Mouse (Mus musculus) urinary bladder, adult 18-20 months (tissue): Measurements from ENCODE around the gene Zfp831.

ENCODE experiments used
- DNase-seq, 2 experiments: peaks; one replicate each; pipeline ENCODE4 v3.0.0; 2022; ENCODE audit warnings: low spot score in 2 of 2, mixed read lengths in 2 of 2

Zfp831 gene

GRCm38 (mm10) chr2:174644975-174645374 is 1.6 kb downstream of the Zfp831 start:
- no peak for DNase-seq

GRCm38 (mm10) chr2:174652864-174653263 is 9.5 kb downstream of the Zfp831 start:
- no peak for DNase-seq

- no peak for DNase-seq
These were observed 12.0 kb downstream of the Zfp831 start for GRCm38 (mm10) chr2:174655341-174655740.

GRCm38 (mm10) chr2:174658229-174658844 is 15.0 kb downstream of the Zfp831 start:
- DNase-seq = no peak

GRCm38 (mm10) chr2:174659874-174660273 is 16.5 kb downstream of the Zfp831 start:
- DNase-seq = no peak

GRCm38 (mm10) chr2:174660321-174660720 is 17.0 kb downstream of the Zfp831 start:
- no peak for DNase-seq

- no peak for DNase-seq
These were observed 18.3 kb downstream of the Zfp831 start for GRCm38 (mm10) chr2:174661436-174662171.

GRCm38 (mm10) chr2:174662593-174662992 is 19.3 kb downstream of the Zfp831 start:
- no peak for DNase-seq

- no peak for DNase-seq
These were observed 22.1 kb downstream of the Zfp831 start for GRCm38 (mm10) chr2:174665404-174665803.

DNA sequence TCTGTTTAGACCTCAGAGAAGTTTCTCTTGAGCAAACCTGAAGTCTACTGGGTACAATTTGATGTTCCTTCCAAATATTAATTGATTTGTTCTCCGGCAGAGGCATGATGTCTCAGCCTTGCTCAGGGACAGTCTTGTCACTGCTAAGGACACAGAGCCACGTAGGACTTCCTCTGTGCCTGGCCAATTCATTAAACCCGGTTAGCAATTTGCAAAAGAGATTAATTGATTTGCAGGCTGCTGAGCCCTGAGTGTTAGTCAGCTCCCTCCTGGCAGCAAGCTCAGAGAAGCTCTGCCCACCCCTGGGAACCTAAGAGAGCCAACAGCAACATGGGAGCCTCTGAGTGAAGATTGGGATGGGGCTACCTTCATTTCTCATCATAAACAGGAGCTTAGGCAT is 25.5 kb downstream of the Zfp831 start:
- no peak for DNase-seq

- peak in 1 of 2 experiments; percentile 7 for DNase-seq
These were observed 29.3 kb downstream of the Zfp831 start for GRCm38 (mm10) chr2:174672506-174673190.

GRCm38 (mm10) chr2:174673592-174674286 is 30.4 kb downstream of the Zfp831 start:
- DNase-seq = peak; percentile 73 to 84

GRCm38 (mm10) chr2:174674287-174675045 is 31.1 kb downstream of the Zfp831 start:
- no peak for DNase-seq

DNA sequence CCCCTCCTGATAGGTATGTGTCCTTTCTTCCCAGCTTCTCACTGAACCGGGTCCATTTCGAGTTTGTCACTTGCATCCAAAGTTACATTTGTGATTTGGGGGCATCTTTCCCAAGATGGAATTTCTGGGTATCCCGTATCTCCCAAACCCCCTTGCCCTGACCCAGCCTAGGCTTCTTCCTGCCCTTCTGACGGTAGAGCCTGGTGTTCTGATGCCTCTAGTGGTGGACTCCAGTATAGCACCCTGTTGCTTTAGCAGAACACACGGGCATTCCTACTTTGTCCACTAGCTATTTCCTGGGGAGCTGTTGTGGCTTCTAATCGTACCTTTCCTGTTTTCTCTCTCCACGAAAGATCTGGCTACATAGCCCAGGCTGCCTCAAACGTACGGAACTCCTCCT is 32.3 kb downstream of the Zfp831 start:
- DNase-seq = peak; percentile 37 to 46

DNA sequence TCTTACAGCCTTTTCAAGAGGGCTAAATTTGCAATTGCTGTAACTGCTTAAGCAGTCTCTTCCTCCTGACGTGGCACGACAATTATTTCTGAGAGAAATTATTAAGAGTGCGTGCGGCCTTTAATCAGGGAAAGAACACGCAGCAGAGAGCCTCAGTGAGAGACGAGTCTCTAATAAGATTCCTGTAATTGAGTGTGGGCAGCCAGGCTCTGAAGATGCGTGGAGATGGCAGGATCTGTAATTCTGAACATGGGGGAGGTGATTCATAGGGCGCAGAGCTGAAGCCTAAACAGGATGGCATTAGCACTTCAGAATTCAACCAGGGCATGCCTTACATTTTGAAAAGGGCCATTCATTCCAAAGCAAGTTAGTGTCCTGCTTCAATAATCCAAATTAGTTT is 58.0 kb downstream of the Zfp831 start:
- no peak for DNase-seq

- DNase-seq = no peak
These were observed 63.8 kb downstream of the Zfp831 start for GRCm38 (mm10) chr2:174707101-174707500.

DNA sequence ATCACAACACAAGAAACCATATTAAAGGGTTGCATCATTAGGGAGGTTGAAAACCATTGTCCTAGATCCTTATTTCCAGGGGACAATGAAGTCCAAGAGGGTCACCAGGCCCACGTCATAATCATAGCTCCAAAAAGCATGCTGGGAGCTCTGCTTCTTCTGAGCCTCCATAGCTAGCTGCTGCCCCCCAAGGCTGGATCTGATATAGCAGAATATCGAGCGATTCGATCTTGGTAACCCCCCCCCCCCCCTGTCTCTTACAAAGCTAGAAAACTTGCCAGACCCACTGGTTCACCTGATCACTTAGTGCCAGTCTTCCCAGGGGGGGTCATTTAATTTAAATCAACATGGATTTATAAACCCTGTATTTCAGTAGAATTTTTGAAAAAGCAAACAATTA is 65.3 kb downstream of the Zfp831 start:
- DNase-seq = no peak

GRCm38 (mm10) chr2:174710185-174710584 is 66.9 kb downstream of the Zfp831 start:
- DNase-seq = no peak

DNA sequence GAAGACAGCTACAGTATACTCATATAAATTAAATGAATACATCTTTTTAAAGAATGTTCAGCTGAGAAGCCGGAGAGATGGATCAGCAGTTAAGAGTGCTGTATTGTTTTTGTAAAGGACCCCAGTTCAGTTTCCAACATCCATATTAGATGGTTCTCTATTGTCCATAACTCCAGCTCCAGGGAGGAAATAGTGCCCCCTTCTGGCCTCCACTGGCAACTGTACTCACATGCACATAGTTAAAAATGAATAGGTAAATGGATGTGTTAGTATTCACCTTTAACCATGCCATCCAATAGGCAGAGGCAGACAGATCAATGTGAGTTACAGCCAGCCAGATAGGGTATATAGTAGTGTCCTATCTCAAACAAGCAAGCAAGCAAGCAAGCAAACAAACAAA is 68.7 kb downstream of the Zfp831 start:
- DNase-seq = no peak

DNA sequence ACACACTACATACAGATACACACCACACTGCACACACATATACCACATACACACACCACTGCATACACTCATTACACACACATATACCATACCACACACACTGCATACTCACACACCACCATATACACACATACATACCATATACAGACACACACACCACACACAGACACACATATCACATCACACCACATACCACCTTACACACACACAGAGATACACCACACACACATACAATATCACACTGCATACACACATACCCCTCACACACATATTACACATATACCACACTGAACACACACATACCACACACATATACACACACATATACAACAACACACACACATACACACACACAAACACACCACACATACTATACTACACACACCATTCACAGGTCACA is 72.6 kb downstream of the Zfp831 start:
- DNase-seq = no peak

DNA sequence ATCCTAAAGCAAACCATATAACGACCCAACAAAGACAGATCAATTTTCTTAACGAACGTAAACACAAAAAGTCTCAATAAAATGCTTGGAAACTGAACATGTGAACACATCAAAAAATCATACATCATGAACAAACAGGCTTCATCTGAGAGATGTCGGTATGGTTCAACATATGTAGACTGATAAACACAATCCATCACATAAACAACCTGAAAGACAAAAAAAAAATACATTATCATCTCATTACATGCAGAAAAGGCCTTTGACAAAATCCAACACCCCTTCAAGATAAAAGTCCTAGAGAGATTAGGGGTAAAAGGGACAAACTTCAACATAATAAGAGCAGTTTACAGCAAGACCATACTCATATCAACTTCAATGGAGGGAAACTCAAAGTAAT is 74.5 kb downstream of the Zfp831 start:
- no peak for DNase-seq
